Mouse (Mus musculus): ENCODE data around the gene Upp2.

Upp2 gene

DNA sequence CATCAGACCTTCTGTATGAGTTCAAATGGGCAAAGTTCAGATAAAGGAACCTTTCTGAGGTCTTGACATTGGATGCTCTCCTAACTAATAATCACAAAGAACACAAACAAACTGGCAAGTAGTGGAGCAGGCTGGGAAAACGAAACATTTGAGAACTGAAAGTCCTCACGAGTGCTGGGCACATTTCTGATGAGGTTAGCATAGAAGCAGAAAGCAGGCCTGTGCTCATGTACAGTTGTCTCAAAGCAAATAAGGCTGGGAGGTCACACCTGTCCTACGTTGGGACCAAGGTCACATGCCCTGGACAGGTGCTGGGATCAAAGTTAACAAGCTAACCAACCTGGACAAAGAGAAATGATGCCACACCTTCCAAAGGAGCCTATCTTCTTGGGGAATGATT is 187.6 kb downstream of the Upp2 start:
- ATAC-seq (ENCODE audit: low TSS enrichment) = no peak

- ATAC-seq (ENCODE audit: low TSS enrichment) = no peak
Measured at GRCm38 (mm10) chr2:58758081-58758480, 191.0 kb downstream of the Upp2 start.

DNA sequence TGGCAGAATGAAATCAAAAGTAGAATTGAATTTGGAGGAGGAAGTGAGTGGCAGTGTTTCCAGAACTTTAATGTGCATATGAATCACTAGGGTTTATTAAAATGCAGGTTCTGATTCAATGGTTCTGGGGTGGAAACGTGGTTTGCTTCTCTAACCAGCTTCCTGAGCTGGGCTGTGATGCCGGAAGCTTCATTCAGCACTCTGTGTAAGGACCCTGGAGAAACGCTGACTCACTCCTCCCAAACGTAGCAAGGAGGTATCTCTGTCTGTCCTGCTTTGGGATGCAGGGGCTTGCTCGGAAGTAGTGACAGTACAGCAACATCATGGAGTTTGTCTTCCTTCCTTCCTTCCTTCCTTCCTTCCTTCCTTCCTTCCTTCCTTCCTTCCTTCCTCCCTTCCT is 192.6 kb downstream of the Upp2 start:
- ATAC-seq (ENCODE audit: low TSS enrichment) = peak; percentile 44; the same call in 1 of the 2 replicates

DNA sequence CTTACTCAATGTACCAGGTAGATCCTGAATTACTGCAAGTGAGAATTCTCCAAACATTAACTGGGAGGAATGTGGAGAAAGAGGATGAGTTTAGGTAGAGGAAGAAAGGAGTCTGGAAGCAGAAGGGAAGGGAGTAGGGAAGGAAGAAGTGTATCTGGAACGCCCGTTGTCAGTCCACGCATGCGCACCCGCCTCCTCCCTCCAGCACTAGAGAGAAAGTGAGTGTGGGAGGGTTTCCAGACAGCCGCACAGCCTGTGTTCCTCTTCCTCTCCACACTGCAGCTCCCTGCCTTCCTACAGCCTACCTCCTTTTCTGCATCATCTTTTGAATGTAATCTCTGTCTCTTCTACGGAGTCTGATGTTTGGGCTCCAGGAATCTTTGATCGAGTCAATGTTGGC is 198.0 kb downstream of the Upp2 start:
- ATAC-seq (ENCODE audit: low TSS enrichment) = peak; percentile 100

DNA sequence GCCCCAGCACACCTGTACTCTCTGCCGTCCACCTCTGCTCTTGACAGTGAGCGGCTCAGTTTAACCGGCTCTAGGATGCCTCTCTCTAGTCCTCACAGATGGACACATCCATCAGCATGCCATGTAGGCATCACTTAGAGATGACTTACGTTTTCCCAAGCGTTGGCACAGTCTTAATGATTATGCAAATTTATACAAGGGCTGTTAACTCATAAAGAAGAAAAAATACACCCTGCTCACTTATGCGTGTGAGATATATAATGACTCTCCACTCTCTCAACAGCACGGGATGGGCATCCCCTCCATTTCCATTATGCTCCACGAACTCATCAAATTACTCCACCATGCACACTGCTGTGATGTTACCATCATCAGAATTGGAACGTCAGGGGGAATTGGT is 206.7 kb downstream of the Upp2 start:
- ATAC-seq (ENCODE audit: low TSS enrichment) = no peak; the same call in 1 of the 2 replicates

- ATAC-seq (ENCODE audit: low TSS enrichment) = no peak
Measured at GRCm38 (mm10) chr2:58778986-58779495, 211.9 kb downstream of the Upp2 start.

DNA sequence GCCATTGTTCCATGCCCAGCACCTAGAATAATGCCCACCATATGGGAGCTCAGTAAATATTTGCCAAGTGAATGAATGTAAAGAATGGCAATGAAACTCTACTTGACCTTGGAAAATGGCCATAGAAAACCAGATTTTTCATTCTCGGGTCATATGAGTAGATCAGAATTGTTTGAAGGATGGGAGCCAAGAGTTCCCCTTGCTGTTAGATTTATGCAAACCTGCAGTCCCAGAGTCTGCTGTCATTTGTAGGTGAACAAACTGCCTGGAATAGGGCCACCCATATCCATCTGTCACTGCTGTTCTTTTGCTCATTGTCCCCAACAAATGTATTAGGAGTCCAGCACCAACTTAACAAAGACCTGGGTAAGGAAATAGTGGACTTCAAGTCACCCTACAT is 216.4 kb downstream of the Upp2 start:
- no peak for ATAC-seq (ENCODE audit: low TSS enrichment)

DNA sequence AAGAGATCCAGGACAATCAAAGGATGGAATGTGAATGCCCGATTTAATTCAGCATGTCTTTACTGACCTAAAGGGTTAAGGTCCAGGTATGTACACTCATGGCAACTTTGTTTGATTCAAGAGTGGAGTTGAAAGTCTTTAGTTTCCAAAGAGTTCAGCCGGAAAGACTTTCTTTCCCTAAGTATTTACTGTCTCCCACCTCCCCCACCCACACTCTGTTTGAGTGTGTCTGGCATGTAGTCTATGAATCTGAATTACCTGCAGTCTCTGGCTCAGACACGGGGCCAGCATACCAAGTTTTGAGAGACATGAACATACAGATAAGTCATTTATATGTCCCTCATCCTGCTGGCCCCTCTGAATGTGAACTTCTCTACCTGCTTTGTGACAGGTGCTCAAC is 219.1 kb downstream of the Upp2 start:
- no peak for ATAC-seq (ENCODE audit: low TSS enrichment)

DNA sequence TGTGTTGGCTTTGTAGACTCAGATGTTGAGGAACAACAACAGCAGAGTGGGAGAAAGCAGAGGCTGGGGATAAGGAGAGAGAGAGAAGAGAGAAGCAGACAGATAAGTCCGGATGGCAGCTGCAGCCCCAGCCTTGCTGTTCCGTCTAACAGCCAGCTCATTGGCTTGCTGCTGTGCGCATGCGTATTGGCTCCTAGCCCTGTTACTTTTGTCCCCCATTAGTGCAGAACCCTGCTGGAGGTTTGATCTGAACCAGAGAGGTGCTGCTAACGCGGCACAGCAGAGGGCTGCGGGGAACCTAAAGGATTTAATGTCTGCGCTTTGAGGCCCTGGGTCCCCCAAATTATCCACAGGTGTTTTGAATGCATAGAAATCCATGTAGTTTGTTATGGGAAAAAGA is 219.6 kb downstream of the Upp2 start:
- no peak for ATAC-seq (ENCODE audit: low TSS enrichment)

GRCm38 (mm10) chr2:58787360-58787759 is 220.3 kb downstream of the Upp2 start:
- ATAC-seq (ENCODE audit: low TSS enrichment) = no peak

DNA sequence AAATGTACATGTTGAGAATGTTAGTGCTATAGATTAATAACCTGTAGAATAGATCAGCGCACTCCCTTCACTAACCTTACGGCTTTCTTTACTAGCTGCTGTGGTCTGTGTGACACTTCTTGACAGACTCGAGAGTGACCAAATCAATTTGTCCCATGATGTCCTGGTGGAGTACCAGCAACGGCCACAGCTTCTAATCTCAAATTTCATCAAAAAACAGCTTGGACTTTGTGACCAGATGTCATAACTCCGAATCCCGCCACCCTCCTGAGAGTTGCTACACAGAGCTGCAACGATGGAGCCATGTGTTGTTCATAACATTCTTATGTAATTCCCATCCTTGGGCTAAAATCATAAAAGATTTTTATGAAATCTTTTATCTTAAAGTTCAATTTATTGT is 222.8 kb downstream of the Upp2 start:
- ATAC-seq (ENCODE audit: low TSS enrichment) = no peak

GRCm38 (mm10) chr2:58790361-58790760 is 223.3 kb downstream of the Upp2 start:
- ATAC-seq (ENCODE audit: low TSS enrichment) = no peak

DNA sequence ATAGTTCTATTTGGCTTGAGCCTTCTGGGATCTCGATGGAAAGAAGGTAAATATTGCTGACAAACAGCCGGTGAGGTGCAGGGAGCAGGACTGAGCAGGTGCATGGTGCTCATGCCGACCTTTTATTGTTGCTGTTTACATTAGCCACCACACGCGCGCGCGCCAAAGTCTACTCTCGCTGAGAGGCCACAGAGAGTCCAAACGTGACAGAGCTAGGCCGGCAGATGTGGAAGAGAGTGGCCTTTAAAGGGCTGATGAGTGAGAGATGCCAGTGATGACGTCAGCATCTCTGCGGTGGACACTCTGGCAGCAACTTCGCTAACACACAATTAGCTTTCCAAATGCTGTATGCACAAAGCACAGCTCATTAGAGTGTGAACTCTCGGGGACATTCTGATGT is 227.4 kb downstream of the Upp2 start:
- ATAC-seq (ENCODE audit: low TSS enrichment) = no peak

GRCm38 (mm10) chr2:58795432-58795831 is 228.3 kb downstream of the Upp2 start:
- ATAC-seq (ENCODE audit: low TSS enrichment) = no peak

GRCm38 (mm10) chr2:58797506-58797905 is 230.4 kb downstream of the Upp2 start:
- no peak for ATAC-seq (ENCODE audit: low TSS enrichment)

- peak; percentile 95 for ATAC-seq (ENCODE audit: low TSS enrichment)
Measured at GRCm38 (mm10) chr2:58799126-58799525, 232.0 kb downstream of the Upp2 start.

DNA sequence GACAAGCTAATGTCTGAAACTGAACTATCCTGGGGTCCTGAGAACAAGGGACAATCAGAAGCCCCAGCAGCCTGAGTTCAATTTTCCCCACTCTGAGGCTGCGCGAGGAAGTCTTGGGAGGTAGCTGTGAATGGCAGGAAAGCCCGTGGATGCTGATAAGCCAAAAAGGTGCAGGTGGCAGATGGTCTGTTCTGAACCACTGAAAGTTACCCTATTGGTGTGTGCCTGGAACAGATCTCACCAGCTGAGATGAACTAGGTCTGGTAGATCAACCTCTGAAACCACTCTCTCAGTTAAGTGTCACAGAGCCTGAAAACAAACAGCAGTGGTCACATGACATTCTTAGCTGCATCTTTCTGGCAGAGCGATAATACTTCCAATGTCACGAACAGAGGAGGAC is 232.5 kb downstream of the Upp2 start:
- no peak for ATAC-seq (ENCODE audit: low TSS enrichment)

DNA sequence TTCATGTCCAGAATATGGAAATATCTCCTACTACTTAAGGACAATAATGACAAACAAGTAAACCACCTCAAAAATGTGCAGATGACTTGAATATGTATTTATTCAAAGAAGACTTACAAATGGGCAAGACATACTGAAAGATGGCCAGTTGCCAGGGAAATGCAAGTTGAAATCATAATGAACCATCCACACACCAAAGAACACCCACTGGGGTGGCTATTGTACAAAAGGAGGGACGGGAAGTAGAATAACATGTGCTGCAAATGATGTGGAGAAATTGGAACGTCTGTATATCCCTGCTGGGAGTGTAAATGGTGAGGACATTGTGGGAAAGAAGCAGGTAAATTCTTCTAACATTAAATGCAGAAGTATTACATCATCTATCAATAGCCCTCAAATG is 245.8 kb downstream of the Upp2 start:
- ATAC-seq (ENCODE audit: low TSS enrichment) = no peak

DNA sequence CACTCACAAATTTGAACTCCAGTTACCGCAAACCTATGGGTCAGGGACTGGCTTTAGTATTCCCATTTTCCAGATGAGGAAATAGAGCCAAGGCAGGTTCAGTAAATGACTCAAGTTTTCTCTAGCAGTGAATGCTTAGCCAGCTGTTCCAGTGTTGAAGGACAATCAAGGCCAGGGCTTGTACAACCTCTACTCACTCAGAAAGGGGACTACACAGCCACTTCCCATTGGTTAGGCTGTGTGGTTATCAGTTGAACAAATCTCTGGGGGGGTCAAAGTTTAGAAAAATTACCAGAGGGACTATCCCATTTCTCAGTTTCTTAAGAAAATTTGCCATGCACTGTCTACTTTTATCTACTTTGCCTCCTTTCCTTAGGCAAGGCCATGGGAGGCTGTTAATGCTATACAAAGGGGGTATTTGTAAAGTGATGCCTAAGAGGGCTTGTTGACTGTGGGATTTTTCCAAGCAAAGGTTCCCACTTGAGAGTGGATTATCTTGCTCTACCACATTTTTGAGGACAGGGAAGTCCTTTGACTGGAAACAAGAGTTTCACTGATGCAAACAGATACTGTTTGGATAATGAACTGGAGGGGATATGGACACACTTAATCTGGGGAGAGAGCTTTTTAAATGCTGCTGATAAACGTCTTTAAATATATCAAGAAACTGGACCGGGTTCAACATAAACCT is 262.0 kb downstream of the Upp2 start:
- ATAC-seq (ENCODE audit: low TSS enrichment) = no peak

DNA sequence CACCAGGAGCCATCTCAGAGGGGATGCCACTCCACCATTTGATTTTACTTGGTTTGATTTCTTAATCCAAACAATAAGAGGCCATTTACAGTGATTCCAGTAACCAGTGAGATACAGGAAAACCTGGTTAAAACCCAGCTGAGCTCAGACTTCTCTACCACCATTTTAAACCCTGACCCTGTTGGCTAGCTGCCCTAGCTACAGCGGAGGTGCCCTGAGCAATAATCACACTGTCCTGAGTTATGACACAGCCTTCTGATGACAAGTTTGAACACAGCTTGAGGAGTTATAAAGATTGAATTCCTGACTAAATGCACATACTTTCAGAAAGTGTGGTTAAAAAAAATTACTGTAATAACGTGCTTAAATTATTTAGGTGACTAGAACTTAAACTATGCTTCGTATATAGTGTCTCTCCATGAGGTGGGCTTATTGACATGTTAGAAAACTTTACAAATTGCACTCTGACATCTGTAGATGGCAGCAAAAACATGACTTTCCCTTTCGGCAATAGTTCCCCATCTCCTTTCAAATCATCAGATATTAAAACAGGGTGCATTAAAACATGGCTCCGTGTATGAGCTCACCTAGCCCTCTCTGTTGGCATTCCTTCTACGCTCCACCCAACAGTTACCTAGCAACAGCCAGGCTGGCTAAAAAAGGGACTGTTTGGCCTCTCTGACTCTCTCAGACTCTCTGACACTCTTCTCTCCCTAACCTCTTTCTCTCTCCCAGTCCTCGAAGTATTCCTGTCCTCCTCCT is 263.1 kb downstream of the Upp2 start:
- peak; percentile 44 for ATAC-seq (ENCODE audit: low TSS enrichment)

- ATAC-seq (ENCODE audit: low TSS enrichment) = no peak
Measured at GRCm38 (mm10) chr2:58832253-58832980, 265.3 kb downstream of the Upp2 start.

GRCm38 (mm10) chr2:58841021-58841420 is 273.9 kb downstream of the Upp2 start:
- no peak for ATAC-seq (ENCODE audit: low TSS enrichment)

- no peak for ATAC-seq (ENCODE audit: low TSS enrichment)
Measured at GRCm38 (mm10) chr2:58842443-58842842, 275.3 kb downstream of the Upp2 start.

Measured in frontal cortex, adult (tissue).